Mouse (Mus musculus) neural tube, embryonic 12.5 days (tissue): ENCODE measurements at regions not wholly inside any gene's neighbourhood (a gene's known extent, or its start where the extent isn't known, plus 50 kb on each side); places are given as distances from the start of the nearest gene placed in this dataset.

ENCODE experiments used
- ATAC-seq: fragments of 200-750 bp; cut with Nextera tagmentation; 2 replicates; pipeline ENCODE4 v1.8.0; 2017; ENCODE audit warnings: low read depth, mild to moderate bottlenecking, moderate TSS enrichment, moderate library complexity; ENCODE audit not compliant: low FRiP score
- H3K27ac ChIP-seq: fragments of 300-500 bp; sonication (generic); 2 replicates; pipeline ENCODE4 v1.5.1; 2016
- H3K27me3 ChIP-seq: fragments of 300-500 bp; sonication (generic); replicated peaks from 2 replicates; pipeline ENCODE4 v1.6.1; 2016; ENCODE audit warnings: mild to moderate bottlenecking
- H3K36me3 ChIP-seq: fragments of 300-500 bp; sonication (generic); 2 replicates; pipeline ENCODE4 v1.6.1; 2016; ENCODE audit warnings: mild to moderate bottlenecking
- H3K4me1 ChIP-seq: fragments of 300-500 bp; sonication (generic); 2 replicates; pipeline ENCODE4 v1.6.1; 2016
- H3K4me2 ChIP-seq: fragments of 300-500 bp; sonication (generic); replicated peaks from 2 replicates; pipeline ENCODE4 v1.6.1; 2016; ENCODE audit warnings: mild to moderate bottlenecking
- H3K4me3 ChIP-seq: fragments of 300-500 bp; sonication (generic); 2 replicates; pipeline ENCODE4 v1.5.1; 2016
- H3K9ac ChIP-seq: fragments of 300-500 bp; sonication (generic); 2 replicates; pipeline ENCODE4 v1.6.1; 2016; ENCODE audit warnings: mild to moderate bottlenecking
- H3K9me3 ChIP-seq: fragments of 300-500 bp; sonication (generic); 2 replicates; pipeline ENCODE4 v1.6.1; 2016; ENCODE audit warnings: mild to moderate bottlenecking
- WGBS: fragments of 180-500 bp; shearing (Covaris S2); methylation state at CpG from one replicate; pipeline ENCODE4 v1.1.7; 2016; 5-methylcytosine and 5-hydroxymethylcytosine counted together

GRCm38 (mm10) chr4:139907366-139907765 lies 60.5 kb downstream of the Klhdc7a start:
- 89% methylated on average over 6 of the region's 6 CpGs for WGBS

DNA sequence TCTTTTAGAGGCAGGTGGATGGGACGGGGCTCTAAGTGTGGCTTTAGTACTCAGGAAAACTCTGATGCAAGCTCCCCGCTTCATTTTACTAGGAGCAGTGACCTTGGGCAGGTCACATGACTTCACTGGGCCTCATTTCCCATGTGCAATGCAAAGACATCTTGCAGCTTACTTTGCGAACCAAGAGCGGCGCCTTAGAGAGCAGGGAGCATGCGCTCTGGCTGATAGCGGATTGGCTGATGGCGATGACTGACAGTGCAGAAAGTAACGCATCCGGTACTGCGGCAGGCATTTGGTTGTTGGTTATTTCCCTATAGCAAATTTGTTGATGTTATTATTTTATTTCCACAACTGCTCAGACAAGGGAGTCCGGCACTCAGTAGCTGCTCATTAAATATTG lies 61.6 kb downstream of the Klhdc7a start:
- Histone ChIP-seq H3K27me3 (no peaks in the 10 kb centered on the region), H3K4me2 (no peak overlapping the region), H3K36me3 (no peaks in the 10 kb centered on the region), H3K4me3 (no peak overlapping the region), H3K9me3 (no peaks in the 10 kb centered on the region), H3K4me1 (no peaks in the 10 kb centered on the region), H3K27ac (no peak overlapping the region), H3K9ac (no peak overlapping the region)
- ATAC-seq, result no peak
- 89% methylated on average over 12 of the region's 12 CpGs for WGBS

More at GRCm38 (mm10) chr4:139907366-139907765, 60.5 kb downstream of the Klhdc7a start:
- H3K4me1 ChIP-seq, result no peaks in the 10 kb centered on the region
- no peaks in the 10 kb centered on the region for H3K9me3 ChIP-seq
- no peak overlapping the region for H3K4me3 ChIP-seq
- no peak overlapping the region for H3K27ac ChIP-seq
- no peaks in the 10 kb centered on the region for H3K36me3 ChIP-seq
- no peak overlapping the region for H3K9ac ChIP-seq
- ATAC-seq, result no peak
- no peak overlapping the region for H3K4me2 ChIP-seq
- no peaks in the 10 kb centered on the region for H3K27me3 ChIP-seq

DNA sequence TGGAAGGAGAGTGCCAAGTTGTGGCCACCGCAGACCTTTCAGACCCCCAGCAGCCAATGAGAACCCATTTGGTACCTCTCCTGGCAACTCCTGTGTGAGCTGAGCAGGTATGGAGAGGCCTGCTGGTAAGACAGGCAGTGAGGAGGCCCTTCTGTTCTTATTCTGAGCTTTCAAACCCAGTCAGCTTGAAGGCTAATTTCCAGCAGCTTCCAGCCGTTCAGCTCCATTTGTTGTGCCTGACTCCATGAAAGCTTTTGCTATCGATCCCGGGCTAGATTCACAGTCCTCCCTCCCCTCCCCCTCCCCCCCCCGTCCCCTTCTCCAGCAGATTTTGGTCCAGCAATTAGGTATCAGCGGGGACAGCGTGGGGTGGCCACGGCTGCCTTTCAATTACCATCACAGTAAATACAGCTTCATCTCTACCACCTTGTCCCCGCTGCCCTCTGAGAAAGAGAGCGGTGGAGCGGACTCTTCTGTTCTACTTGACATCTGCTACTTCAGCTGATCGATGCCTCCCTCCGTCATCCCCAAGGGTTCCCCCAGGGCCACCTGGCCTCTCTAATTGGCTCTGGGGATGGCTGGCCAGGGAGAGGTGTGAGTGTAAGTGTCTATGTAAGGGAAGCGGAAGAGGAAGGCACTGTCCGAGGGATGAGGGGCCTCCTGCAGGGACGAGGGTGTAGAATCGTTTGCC lies 62.6 kb downstream of the Klhdc7a start:
- H3K9me3 ChIP-seq, result no peaks in the 10 kb centered on the region
- no peak overlapping the region for H3K4me3 ChIP-seq
- H3K4me1 ChIP-seq, result no peaks in the 10 kb centered on the region
- no peak overlapping the region for H3K9ac ChIP-seq
- no peak overlapping the region for H3K27ac ChIP-seq
- 27% methylated on average over 17 of the region's 17 CpGs for WGBS
- H3K27me3 ChIP-seq, result no peaks in the 10 kb centered on the region
- no peak for ATAC-seq
- H3K4me2 ChIP-seq, result 0 out of 2 replicates have a peak overlapping the region, but pooled peaks have one; percentile 1
- no peaks in the 10 kb centered on the region for H3K36me3 ChIP-seq

DNA sequence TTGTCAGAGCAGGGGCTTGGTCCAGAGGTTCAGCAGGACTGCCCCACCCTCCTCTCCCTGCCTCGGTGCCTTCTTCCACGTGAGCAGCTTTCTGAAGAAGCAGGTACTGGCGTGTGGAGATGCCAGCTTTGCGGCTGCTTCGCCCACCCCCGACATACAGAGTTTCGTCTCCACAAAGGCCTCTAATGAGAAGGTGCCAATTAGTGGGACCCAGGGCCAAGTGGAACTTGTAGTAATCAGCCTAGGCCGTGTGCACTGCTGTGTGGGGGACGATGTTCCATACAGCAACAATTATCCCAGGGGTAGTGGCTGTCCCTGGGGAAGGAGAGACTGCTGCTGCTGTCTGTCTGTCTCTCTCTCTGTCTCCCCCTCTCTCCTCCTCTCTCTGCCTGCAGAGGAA lies 66.6 kb upstream of the Pax7 start:
- Histone ChIP-seq H3K27me3 (no peaks in the 10 kb centered on the region), H3K9me3 (no peaks in the 10 kb centered on the region), H3K27ac (no peak overlapping the region)

GRCm38 (mm10) chr4:139899410-139899809 lies 66.1 kb upstream of the Pax7 start:
- WGBS, result 88% methylated on average over 8 of the region's 8 CpGs
- Histone ChIP-seq H3K36me3 (no peaks in the 10 kb centered on the region), H3K27ac (no peak overlapping the region), H3K4me1 (no peaks in the 10 kb centered on the region), H3K9me3 (no peaks in the 10 kb centered on the region), H3K9ac (no peak overlapping the region), H3K4me3 (no peak overlapping the region), H3K27me3 (no peaks in the 10 kb centered on the region), H3K4me2 (no peak overlapping the region)
- ATAC-seq, result no peak

More for the DNA sequence above, 66.6 kb upstream of the Pax7 start:
- H3K36me3 ChIP-seq, result no peaks in the 10 kb centered on the region
- no peak overlapping the region for H3K9ac ChIP-seq
- no peak overlapping the region for H3K4me3 ChIP-seq
- no peak for ATAC-seq
- no peaks in the 10 kb centered on the region for H3K4me1 ChIP-seq
- H3K4me2 ChIP-seq, result no peak overlapping the region
- WGBS, result 77% methylated on average over 9 of the region's 9 CpGs

DNA sequence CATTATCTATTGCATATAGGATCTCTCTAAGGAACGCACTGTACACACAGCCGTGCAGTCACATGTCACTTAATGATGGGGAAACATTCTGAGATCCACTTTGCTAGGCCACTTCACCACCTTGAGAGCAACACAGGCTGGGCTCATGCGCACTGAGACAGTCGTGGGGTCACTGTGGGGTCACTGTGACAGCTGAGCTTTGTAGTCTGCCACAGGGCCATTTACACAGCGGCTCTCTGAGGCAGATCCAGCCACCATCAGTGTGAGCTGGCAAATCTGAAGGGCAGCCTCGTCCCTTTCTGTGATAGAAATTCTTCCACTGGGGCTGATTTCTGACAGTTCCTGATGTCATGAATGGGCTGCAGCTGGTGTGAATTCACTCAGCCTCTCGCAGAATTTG lies 59.4 kb upstream of the Pax7 start:
- ATAC-seq, result 0 out of 2 replicates have a peak, but pooled peaks have one; percentile 37
- Histone ChIP-seq H3K4me3 (no peak overlapping the region), H3K4me2 (no peak overlapping the region), H3K9me3 (no peaks in the 10 kb centered on the region), H3K27me3 (no peaks in the 10 kb centered on the region), H3K36me3 (no peaks in the 10 kb centered on the region), H3K4me1 (0 out of 2 replicates have a peak, but pooled peaks cover 3% of the 10 kb centered on the region), H3K27ac (no peak overlapping the region), H3K9ac (no peak overlapping the region)
- 44% methylated on average over 7 of the region's 7 CpGs for WGBS

DNA sequence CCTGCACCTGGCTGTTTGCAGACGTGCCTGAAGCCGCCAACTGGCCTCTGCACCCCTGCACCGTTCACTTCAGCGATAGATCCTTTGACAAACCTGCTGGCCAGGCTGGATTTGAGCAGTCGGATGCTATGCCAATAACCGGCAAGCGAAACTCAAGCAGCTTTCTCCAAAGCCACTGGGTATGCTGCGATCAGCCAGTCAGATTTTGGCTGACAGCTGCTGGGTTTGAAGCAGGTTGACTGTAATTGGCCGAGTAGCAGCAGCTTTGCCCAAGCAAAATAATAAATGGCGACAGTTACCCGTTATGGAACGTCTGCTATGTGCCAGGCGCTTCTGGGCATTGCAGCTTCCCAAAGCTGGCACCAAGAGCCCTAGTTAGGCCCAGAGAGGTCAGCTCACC lies 55.7 kb upstream of the Pax7 start:
- H3K4me3 ChIP-seq, result no peak overlapping the region
- no peak overlapping the region for H3K27ac ChIP-seq
- H3K9ac ChIP-seq, result no peak overlapping the region
- no peak for ATAC-seq
- no peaks in the 10 kb centered on the region for H3K27me3 ChIP-seq
- H3K4me1 ChIP-seq, result 0 out of 2 replicates have a peak, but pooled peaks cover 3% of the 10 kb centered on the region
- 89% methylated on average over 13 of the region's 13 CpGs for WGBS
- no peaks in the 10 kb centered on the region for H3K9me3 ChIP-seq
- H3K36me3 ChIP-seq, result no peaks in the 10 kb centered on the region
- no peak overlapping the region for H3K4me2 ChIP-seq
